Mouse (Mus musculus) limb, embryonic 11.5 days (tissue): Measurements from ENCODE around the gene Dock7. TPM values are rescaled to one million over a fixed set of nuclear protein-coding genes. Genes with fewer than 3 reads are reported as not detected.

Source experiments
- ATAC-seq: fragments of 200-750 bp; cut with Nextera tagmentation; 2 replicates; pipeline ENCODE4 v1.8.0; 2017; ENCODE audit warnings: low read depth; ENCODE audit not compliant: insufficient number of reproducible peaks, low FRiP score, low TSS enrichment
- DNase-seq: peaks from one replicate; pipeline ENCODE4 v3.0.0-alpha.2; 2015; ENCODE audit warnings: low spot score
- H3K27ac ChIP-seq: fragments of 300-500 bp; sonication (generic); replicated peaks from 2 replicates; pipeline ENCODE4 v1.5.1; 2014; ENCODE audit warnings: low read depth, mild to moderate bottlenecking, low read length
- H3K27me3 ChIP-seq: fragments of 300-500 bp; sonication (generic); 2 replicates; pipeline ENCODE4 v1.6.1; 2014; ENCODE audit warnings: mild to moderate bottlenecking, low read length, mixed read lengths; ENCODE audit not compliant: control insufficient read depth, insufficient read depth
- H3K36me3 ChIP-seq: fragments of 300-500 bp; sonication (generic); 2 replicates; pipeline ENCODE4 v1.6.1; 2014; ENCODE audit warnings: mild to moderate bottlenecking, low read length, moderate library complexity, mixed read lengths; ENCODE audit not compliant: control insufficient read depth, insufficient read depth
- H3K4me1 ChIP-seq: fragments of 300-500 bp; sonication (generic); 2 replicates; pipeline ENCODE4 v1.6.1; 2014; ENCODE audit warnings: low read length, mixed read lengths; ENCODE audit not compliant: control insufficient read depth, insufficient read depth
- H3K4me2 ChIP-seq: fragments of 300-500 bp; sonication (generic); 2 replicates; pipeline ENCODE4 v1.6.1; 2014; ENCODE audit warnings: low read depth, mild to moderate bottlenecking, moderate library complexity; ENCODE audit not compliant: severe bottlenecking
- H3K4me3 ChIP-seq: fragments of 300-500 bp; sonication (generic); 2 replicates; pipeline ENCODE4 v1.5.1; 2014; ENCODE audit warnings: low read depth, low read length
- H3K9ac ChIP-seq: fragments of 300-500 bp; sonication (generic); 2 replicates; pipeline ENCODE4 v1.6.1; 2014; ENCODE audit warnings: mild to moderate bottlenecking, low read length
- H3K9me3 ChIP-seq: fragments of 300-500 bp; sonication (generic); 2 replicates; pipeline ENCODE4 v1.6.1; 2016; ENCODE audit warnings: low read length; ENCODE audit not compliant: control insufficient read depth
- WGBS: fragments of 180-500 bp; shearing (Covaris S2); extraction: QIAGEN DNeasy Blood & Tissue Kit; methylation state at CpG from one replicate; pipeline ENCODE4 v1.1.7; 2014; 5-methylcytosine and 5-hydroxymethylcytosine counted together
- polyA plus RNA-seq: library from polyadenylated mRNA; unstranded; fragments of >200 nt; fragmentation: Nextera tagmentation; extraction: Ambion mirVana; gene quantifications from 2 replicates; pipeline ENCODE4 v1.2.1, GENCODE M21; 2014

Gene Dock7
- polyA plus RNA-seq, 1 experiment from 2014 or later, result 96.2 TPM

GRCm38 (mm10) chr4:99156641-99157307, 36.1 kb upstream of the Dock7 start:
- Histone ChIP-seq H3K27me3 (no peaks in the 10 kb centered on the region), H3K36me3 (no peaks in the 10 kb centered on the region), H3K4me1 (peaks cover 15% of the 10 kb centered on the region; the same call in 1 of the 2 replicates), H3K9me3 (no peaks in the 10 kb centered on the region), H3K4me2 (no peak overlapping the region), H3K9ac (no peak overlapping the region), H3K27ac (no peak overlapping the region), H3K4me3 (no peak overlapping the region)
- ATAC-seq (no peak), DNase-seq (no peak)
- 67% methylated on average over 11 of the region's 11 CpGs for WGBS

DNA sequence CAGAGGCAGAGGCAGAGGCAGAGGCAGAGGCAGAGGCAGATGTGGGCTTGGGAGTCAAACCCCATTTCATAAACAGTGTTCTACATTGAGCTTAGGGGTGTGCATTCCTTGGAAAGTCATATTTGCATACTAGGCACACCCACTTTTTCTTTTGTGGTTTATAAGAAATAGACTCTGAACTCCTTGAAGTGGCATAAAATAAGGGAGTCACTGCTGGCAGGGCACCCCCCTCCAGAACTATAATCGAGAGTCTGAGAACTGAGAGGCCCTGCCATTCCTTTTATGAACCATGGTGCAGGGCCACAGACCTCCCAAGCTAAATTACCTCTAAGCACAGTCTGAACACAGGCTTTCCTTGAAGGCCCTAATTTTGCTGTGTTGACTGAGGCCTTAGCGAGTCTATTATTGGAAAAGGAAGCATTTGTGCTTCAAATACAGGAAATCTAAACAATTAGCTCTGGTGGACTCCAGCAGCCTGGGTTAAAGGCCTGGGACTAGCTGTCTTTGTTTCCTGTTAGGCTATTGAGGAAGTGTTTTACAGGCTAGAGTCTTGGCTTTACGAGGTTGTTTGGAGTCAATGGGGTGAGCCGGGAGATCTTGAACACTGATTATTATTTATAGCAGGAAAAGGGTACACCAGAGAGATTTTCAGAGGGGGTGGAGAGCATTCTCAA, 31.3 kb upstream of the Dock7 start:
- ATAC-seq, result peak; percentile 75; the same call in 1 of the 2 replicates
- H3K9me3 ChIP-seq, result no peaks in the 10 kb centered on the region
- peak overlapping the region; percentile 65; the same call in 1 of the 2 replicates for H3K27ac ChIP-seq
- no peak overlapping the region for H3K9ac ChIP-seq
- 6% methylated on average over 4 of the region's 4 CpGs for WGBS
- no peak overlapping the region for H3K4me2 ChIP-seq
- H3K36me3 ChIP-seq, result no peaks in the 10 kb centered on the region
- peaks cover 16% of the 10 kb centered on the region; the same call in 1 of the 2 replicates for H3K4me1 ChIP-seq
- no peaks in the 10 kb centered on the region for H3K27me3 ChIP-seq
- no peak overlapping the region for H3K4me3 ChIP-seq
- peak; percentile 56 for DNase-seq

DNA sequence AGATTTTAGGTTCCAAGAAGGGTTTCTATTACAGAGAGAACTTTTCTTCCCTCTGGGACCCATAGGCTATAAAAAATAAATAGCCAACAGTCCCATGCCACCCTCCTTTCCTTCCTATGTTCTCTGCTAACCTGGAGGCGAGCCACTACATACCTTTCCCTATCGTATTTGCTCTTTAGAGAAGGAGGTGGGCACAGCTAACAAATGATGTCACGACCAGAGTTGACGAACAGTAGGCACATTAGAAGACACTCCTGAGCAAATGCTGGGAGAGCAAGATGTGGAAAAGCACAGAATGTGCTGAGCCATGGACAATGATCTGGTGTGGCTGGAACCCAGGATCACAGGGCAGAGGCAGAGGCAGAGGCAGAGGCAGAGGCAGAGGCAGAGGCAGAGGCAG, 30.7 kb upstream of the Dock7 start:
- no peak for ATAC-seq
- WGBS, result 78% methylated on average over 4 of the region's 4 CpGs
- peak overlapping the region; percentile 65; the same call in 1 of the 2 replicates for H3K27ac ChIP-seq

GRCm38 (mm10) chr4:99143323-99143722, 22.6 kb upstream of the Dock7 start:
- WGBS, result 64% methylated on average over 7 of the region's 7 CpGs
- ATAC-seq (no peak), DNase-seq (no peak)
- Histone ChIP-seq H3K4me1 (no peaks in the 10 kb centered on the region), H3K4me2 (no peak overlapping the region), H3K27me3 (no peaks in the 10 kb centered on the region), H3K36me3 (no peaks in the 10 kb centered on the region), H3K27ac (no peak overlapping the region), H3K4me3 (no peak overlapping the region), H3K9ac (no peak overlapping the region), H3K9me3 (no peaks in the 10 kb centered on the region)

More for the DNA sequence above, 30.7 kb upstream of the Dock7 start:
- Histone ChIP-seq H3K4me2 (no peak overlapping the region), H3K36me3 (no peaks in the 10 kb centered on the region), H3K9me3 (no peaks in the 10 kb centered on the region), H3K4me1 (peaks cover 16% of the 10 kb centered on the region; the same call in 1 of the 2 replicates), H3K9ac (no peak overlapping the region), H3K4me3 (no peak overlapping the region), H3K27me3 (no peaks in the 10 kb centered on the region)
- no peak for DNase-seq

- no peaks in the 10 kb centered on the region for H3K4me1 ChIP-seq
- no peak for DNase-seq
- WGBS, result 88% methylated on average over 3 of the region's 3 CpGs
- no peak overlapping the region for H3K27ac ChIP-seq
- no peak overlapping the region for H3K4me2 ChIP-seq
- H3K4me3 ChIP-seq, result no peak overlapping the region
- H3K9ac ChIP-seq, result no peak overlapping the region
- H3K27me3 ChIP-seq, result no peaks in the 10 kb centered on the region
- no peaks in the 10 kb centered on the region for H3K9me3 ChIP-seq
- no peak for ATAC-seq
- H3K36me3 ChIP-seq, result no peaks in the 10 kb centered on the region
Observed at GRCm38 (mm10) chr4:99141578-99141977, 20.9 kb upstream of the Dock7 start.

DNA sequence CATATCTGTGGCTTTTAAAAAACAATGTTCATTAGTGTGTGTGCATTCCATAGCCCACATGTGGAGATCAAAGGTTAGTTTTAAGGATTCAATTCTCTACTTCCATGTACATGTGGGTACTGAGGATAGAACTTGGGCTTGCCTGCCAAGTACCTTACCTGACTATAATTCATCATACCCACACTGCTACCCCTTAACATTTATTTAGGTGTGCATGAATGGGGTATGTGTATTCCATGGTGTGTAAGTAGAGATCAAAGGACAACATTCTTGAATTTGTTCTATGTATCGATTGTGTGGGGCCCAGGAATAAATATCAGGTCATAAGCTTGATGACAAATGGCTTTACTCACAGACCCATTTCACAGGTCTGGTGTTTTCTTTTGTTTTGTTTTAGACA, 20.5 kb upstream of the Dock7 start:
- no peaks in the 10 kb centered on the region for H3K4me1 ChIP-seq
- no peaks in the 10 kb centered on the region for H3K9me3 ChIP-seq
- no peak for DNase-seq
- H3K9ac ChIP-seq, result no peak overlapping the region
- no peak overlapping the region for H3K4me3 ChIP-seq
- H3K36me3 ChIP-seq, result no peaks in the 10 kb centered on the region
- 91% methylated on average over 1 of the region's 1 CpGs for WGBS
- ATAC-seq, result no peak
- H3K4me2 ChIP-seq, result no peak overlapping the region
- no peak overlapping the region for H3K27ac ChIP-seq
- no peaks in the 10 kb centered on the region for H3K27me3 ChIP-seq

GRCm38 (mm10) chr4:99137986-99138641, 17.4 kb upstream of the Dock7 start:
- 91% methylated on average over 8 of the region's 8 CpGs for WGBS
- ATAC-seq, result no peak

DNA sequence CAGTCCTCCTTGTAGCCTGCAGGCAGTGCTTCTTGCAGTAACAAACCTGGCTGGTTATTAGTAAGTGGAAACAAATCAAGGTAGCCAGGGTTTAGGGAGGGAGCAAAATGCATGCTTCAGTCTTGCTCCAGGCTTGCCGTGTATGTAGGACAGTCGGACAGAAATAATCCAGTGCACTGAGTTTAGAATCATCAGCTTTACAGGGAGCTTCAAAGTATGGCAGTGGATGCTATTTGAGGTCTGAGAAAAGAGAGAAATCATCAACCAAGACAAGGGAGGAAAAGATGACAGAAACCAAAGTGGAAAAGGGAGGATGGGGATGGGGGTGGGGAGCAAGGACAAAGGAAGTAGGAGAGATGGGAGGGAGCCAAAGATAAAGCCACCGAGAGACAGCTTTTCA, 13.8 kb upstream of the Dock7 start:
- Histone ChIP-seq H3K9me3 (no peaks in the 10 kb centered on the region), H3K4me3 (no peak overlapping the region), H3K4me1 (no peaks in the 10 kb centered on the region), H3K27me3 (no peaks in the 10 kb centered on the region), H3K36me3 (no peaks in the 10 kb centered on the region), H3K27ac (no peak overlapping the region), H3K9ac (no peak overlapping the region), H3K4me2 (no peak overlapping the region)
- ATAC-seq (no peak), DNase-seq (no peak)
- WGBS, result 85% methylated on average over 3 of the region's 3 CpGs

More at GRCm38 (mm10) chr4:99137986-99138641, 17.4 kb upstream of the Dock7 start:
- H3K27me3 ChIP-seq, result no peaks in the 10 kb centered on the region
- no peak overlapping the region for H3K4me2 ChIP-seq
- no peaks in the 10 kb centered on the region for H3K4me1 ChIP-seq
- H3K9ac ChIP-seq, result no peak overlapping the region
- H3K9me3 ChIP-seq, result no peaks in the 10 kb centered on the region
- H3K36me3 ChIP-seq, result no peaks in the 10 kb centered on the region
- no peak for DNase-seq
- H3K27ac ChIP-seq, result no peak overlapping the region
- H3K4me3 ChIP-seq, result no peak overlapping the region
